Mouse (Mus musculus) liver, embryonic 16.5 days (tissue): ENCODE results near the gene Nol7. TPM values are rescaled to one million over a fixed set of nuclear protein-coding genes. Genes with fewer than 3 reads are reported as not detected.

ENCODE experiments used
- ATAC-seq: fragments of 200-750 bp; cut with Nextera tagmentation; 2 replicates; pipeline ENCODE4 v1.8.0; 2017; ENCODE audit warnings: low read depth, mild to moderate bottlenecking, moderate number of reproducible peaks, moderate library complexity
- H3K27ac ChIP-seq: fragments of 300-500 bp; sonication (generic); 2 replicates; pipeline ENCODE4 v1.5.1; 2014; ENCODE audit warnings: mild to moderate bottlenecking, low read length
- H3K27me3 ChIP-seq: fragments of 300-500 bp; sonication (generic); 2 replicates; pipeline ENCODE4 v1.6.1; 2014; ENCODE audit warnings: low read depth, low read length, mixed read lengths; ENCODE audit not compliant: control insufficient read depth, insufficient read depth
- H3K36me3 ChIP-seq: fragments of 300-500 bp; sonication (generic); 2 replicates; pipeline ENCODE4 v1.6.1; 2014; ENCODE audit warnings: mild to moderate bottlenecking; ENCODE audit not compliant: control insufficient read depth, insufficient read depth
- H3K4me1 ChIP-seq: fragments of 300-500 bp; sonication (generic); 2 replicates; pipeline ENCODE4 v1.6.1; 2014; ENCODE audit warnings: low read depth, low read length, mixed read lengths; ENCODE audit not compliant: control insufficient read depth
- H3K4me2 ChIP-seq: fragments of 300-500 bp; sonication (generic); 2 replicates; pipeline ENCODE4 v1.6.1; 2014; ENCODE audit warnings: low read depth, low read length, mixed read lengths
- H3K4me3 ChIP-seq: fragments of 300-500 bp; sonication (generic); 2 replicates; pipeline ENCODE4 v1.5.1; 2014; ENCODE audit warnings: low read depth, mild to moderate bottlenecking, low read length
- H3K9ac ChIP-seq: fragments of 300-500 bp; sonication (generic); 2 replicates; pipeline ENCODE4 v1.6.1; 2014; ENCODE audit warnings: low read depth, low read length
- H3K9me3 ChIP-seq: fragments of 300-500 bp; sonication (generic); replicated peaks from 2 replicates; pipeline ENCODE4 v1.6.1; 2016; ENCODE audit warnings: low read length; ENCODE audit not compliant: control insufficient read depth
- WGBS: fragments of 180-500 bp; shearing (Covaris S2); extraction: QIAGEN DNeasy Blood & Tissue Kit; methylation state at CpG from one replicate; pipeline ENCODE4 v1.1.7; 2014; ENCODE audit not compliant: insufficient replicate concordance; 5-methylcytosine and 5-hydroxymethylcytosine counted together
- polyA plus RNA-seq: library from polyadenylated mRNA; unstranded; fragments of >200 nt; fragmentation: Nextera tagmentation; extraction: Ambion mirVana; gene quantifications from 2 replicates; pipeline ENCODE4 v1.2.1, GENCODE M21; 2015

Nol7 gene
- 77.7 and 78.6 TPM in 2 replicates for polyA plus RNA-seq

GRCm38 (mm10) chr13:43398297-43399080, at the start of gene Nol7:
Gene Nol7 (plus strand): TSS chr13:43398390.
- WGBS, result under 1% methylated on average over 71 of the region's 72 CpGs
- H3K9me3 ChIP-seq, result no peaks in the 10 kb centered on the region
- no peaks in the 10 kb centered on the region for H3K27me3 ChIP-seq
- peak; percentile 94 for ATAC-seq
- peaks cover 22% of the 10 kb centered on the region for H3K36me3 ChIP-seq
- peak within 1 kb of the TSS; percentile 96 for H3K4me3 ChIP-seq
- peak within 1 kb of the TSS; percentile 78 for H3K4me2 ChIP-seq
- H3K9ac ChIP-seq, result peak within 1 kb of the TSS; percentile 92
- peaks cover 7% of the 10 kb centered on the region for H3K4me1 ChIP-seq
- H3K27ac ChIP-seq, result peak within 1 kb of the TSS; percentile 93

- Histone ChIP-seq H3K9ac (no peak overlapping the region), H3K4me1 (no peaks in the 10 kb centered on the region), H3K4me3 (no peak overlapping the region), H3K9me3 (no peaks in the 10 kb centered on the region), H3K36me3 (no peaks in the 10 kb centered on the region), H3K27ac (no peak overlapping the region), H3K4me2 (no peak overlapping the region), H3K27me3 (no peaks in the 10 kb centered on the region)
- WGBS, result 58% methylated on average over 8 of the region's 8 CpGs
- ATAC-seq, result no peak
These were observed 48.8 kb upstream of the Nol7 start for GRCm38 (mm10) chr13:43349376-43349775.

- H3K27ac ChIP-seq, result no peak overlapping the region
These were observed 47.6 kb upstream of the Nol7 start for GRCm38 (mm10) chr13:43350489-43351169.

GRCm38 (mm10) chr13:43353356-43353755, 44.8 kb upstream of the Nol7 start:
- Histone ChIP-seq H3K27me3 (no peaks in the 10 kb centered on the region), H3K4me3 (no peak overlapping the region), H3K9ac (no peak overlapping the region), H3K9me3 (no peaks in the 10 kb centered on the region), H3K36me3 (no peaks in the 10 kb centered on the region), H3K27ac (no peak overlapping the region), H3K4me1 (no peaks in the 10 kb centered on the region), H3K4me2 (no peak overlapping the region)
- WGBS, result 57% methylated on average over 4 of the region's 4 CpGs
- ATAC-seq, result no peak

More at GRCm38 (mm10) chr13:43350489-43351169, 47.6 kb upstream of the Nol7 start:
- no peaks in the 10 kb centered on the region for H3K9me3 ChIP-seq
- H3K27me3 ChIP-seq, result no peaks in the 10 kb centered on the region
- H3K9ac ChIP-seq, result no peak overlapping the region
- no peaks in the 10 kb centered on the region for H3K36me3 ChIP-seq
- H3K4me2 ChIP-seq, result no peak overlapping the region
- no peaks in the 10 kb centered on the region for H3K4me1 ChIP-seq
- H3K4me3 ChIP-seq, result no peak overlapping the region
- WGBS, result 42% methylated on average over 9 of the region's 9 CpGs
- ATAC-seq, result no peak

GRCm38 (mm10) chr13:43354362-43354761, 43.8 kb upstream of the Nol7 start:
- Histone ChIP-seq H3K27me3 (no peaks in the 10 kb centered on the region), H3K4me2 (no peak overlapping the region), H3K4me1 (no peaks in the 10 kb centered on the region), H3K9ac (no peak overlapping the region), H3K36me3 (no peaks in the 10 kb centered on the region), H3K27ac (no peak overlapping the region), H3K4me3 (no peak overlapping the region), H3K9me3 (no peaks in the 10 kb centered on the region)
- 71% methylated on average over 12 of the region's 12 CpGs for WGBS
- no peak for ATAC-seq

GRCm38 (mm10) chr13:43356346-43357125, 41.7 kb upstream of the Nol7 start:
- Histone ChIP-seq H3K27me3 (no peaks in the 10 kb centered on the region), H3K9me3 (no peaks in the 10 kb centered on the region), H3K4me3 (no peak overlapping the region), H3K4me2 (no peak overlapping the region), H3K9ac (no peak overlapping the region), H3K36me3 (no peaks in the 10 kb centered on the region), H3K27ac (no peak overlapping the region), H3K4me1 (no peaks in the 10 kb centered on the region)
- ATAC-seq, result no peak
- 67% methylated on average over 14 of the region's 14 CpGs for WGBS

GRCm38 (mm10) chr13:43360534-43360933, 37.7 kb upstream of the Nol7 start:
- Histone ChIP-seq H3K4me3 (no peak overlapping the region), H3K4me2 (no peak overlapping the region)
- ATAC-seq, result no peak

GRCm38 (mm10) chr13:43362353-43362752, 35.8 kb upstream of the Nol7 start:
- Histone ChIP-seq H3K4me2 (no peak overlapping the region), H3K27ac (no peak overlapping the region)

More at GRCm38 (mm10) chr13:43360534-43360933, 37.7 kb upstream of the Nol7 start:
- Histone ChIP-seq H3K9me3 (no peaks in the 10 kb centered on the region), H3K36me3 (no peaks in the 10 kb centered on the region), H3K4me1 (no peaks in the 10 kb centered on the region), H3K27me3 (no peaks in the 10 kb centered on the region), H3K9ac (no peak overlapping the region), H3K27ac (no peak overlapping the region)
- 36% methylated on average over 6 of the region's 6 CpGs for WGBS

More at GRCm38 (mm10) chr13:43362353-43362752, 35.8 kb upstream of the Nol7 start:
- Histone ChIP-seq H3K9ac (no peak overlapping the region), H3K36me3 (no peaks in the 10 kb centered on the region), H3K9me3 (no peaks in the 10 kb centered on the region), H3K27me3 (no peaks in the 10 kb centered on the region), H3K4me3 (no peak overlapping the region), H3K4me1 (peaks cover 3% of the 10 kb centered on the region; the same call in 1 of the 2 replicates)
- no peak for ATAC-seq
- WGBS, result 62% methylated on average over 9 of the region's 9 CpGs
